Mouse (Mus musculus): ENCODE data around the gene Lrrc28. TPM values are rescaled to one million over a fixed set of nuclear protein-coding genes. Genes with fewer than 3 reads are reported as not detected.

Gene Lrrc28
- polyA plus RNA-seq, 1 experiment: 13.1 TPM

DNA sequence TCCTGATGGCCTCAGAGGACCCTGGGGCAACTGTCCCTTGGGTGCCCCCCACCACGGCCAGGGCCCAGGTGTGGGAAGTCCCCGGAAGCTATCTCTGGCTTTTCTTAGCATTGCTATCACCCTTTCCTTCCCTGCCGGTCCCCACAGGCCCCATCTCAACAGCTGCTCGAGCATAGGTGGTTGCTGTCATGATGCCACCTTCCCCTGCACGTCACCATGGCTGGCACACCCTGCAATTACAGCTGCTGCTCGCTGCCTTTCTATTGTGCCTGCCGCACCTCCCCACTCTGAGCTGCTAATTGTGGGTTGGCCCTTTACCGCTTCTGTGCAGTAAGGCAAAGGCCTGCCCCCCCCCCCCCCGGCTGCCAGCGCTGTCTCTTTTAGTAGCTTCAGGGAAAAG is 167.1 kb downstream of the Lrrc28 start:
- no peak for DNase-seq (ENCODE audit: low read depth in 1 of 2, low spot score in 2 of 2)
- Histone ChIP-seq H3K36me3 (ENCODE audit: control insufficient read depth, insufficient read depth, low read length) (no peaks in the 10 kb centered on the region), H3K27ac (ENCODE audit: insufficient read depth, low read length) (no peak overlapping the region), H3K4me3 (ENCODE audit: extremely low read depth, insufficient read depth, insufficient read length) (no peak overlapping the region), H3K4me1 (ENCODE audit: control insufficient read depth, insufficient read depth, insufficient read length) (peaks cover 6% of the 10 kb centered on the region; the same call in 1 of the 2 replicates), H3K27me3 (ENCODE audit: control insufficient read depth, insufficient read depth, low read length) (no peaks in the 10 kb centered on the region)
- no peak for TF ChIP-seq POLR2A (IDR thresholded peaks at IDR 0.05; ENCODE audit: low read depth, low read length)
- no peak for TF ChIP-seq CTCF (IDR thresholded peaks at IDR 0.05; ENCODE audit: extremely low read depth, insufficient read depth, insufficient read length, insufficient replicate concordance)
- 33% methylated on average over 10 of the region's 10 CpGs for WGBS

DNA sequence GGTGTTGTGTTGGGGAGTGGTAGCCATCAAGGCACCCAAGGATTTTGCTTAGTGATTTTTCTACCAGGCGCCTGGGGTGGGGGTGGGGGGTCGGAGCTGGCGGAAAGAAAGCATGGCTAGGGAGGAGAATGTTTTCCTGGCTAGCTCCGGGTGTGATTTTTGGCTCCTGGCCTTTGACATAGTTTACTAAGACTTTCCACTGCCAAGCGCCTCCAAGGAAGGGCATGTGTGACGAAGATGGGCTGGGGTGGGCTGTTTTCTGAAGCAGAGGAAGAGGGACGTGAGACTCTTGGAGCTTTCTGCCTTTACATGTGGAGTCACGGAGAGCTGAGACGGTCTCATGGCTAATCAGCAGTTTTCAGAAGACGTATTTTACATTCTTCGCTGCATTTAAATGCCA is 173.8 kb downstream of the Lrrc28 start:
- WGBS: 82% methylated on average over 11 of the region's 11 CpGs
- Histone ChIP-seq H3K27ac (ENCODE audit: insufficient read depth, low read length) (no peak overlapping the region), H3K36me3 (ENCODE audit: control insufficient read depth, insufficient read depth, low read length) (no peaks in the 10 kb centered on the region), H3K4me1 (ENCODE audit: control insufficient read depth, insufficient read depth, insufficient read length) (no peaks in the 10 kb centered on the region), H3K27me3 (ENCODE audit: control insufficient read depth, insufficient read depth, low read length) (no peaks in the 10 kb centered on the region), H3K4me3 (ENCODE audit: extremely low read depth, insufficient read depth, insufficient read length) (no peak overlapping the region)
- DNase-seq (ENCODE audit: low read depth in 1 of 2, low spot score in 2 of 2): no peak
- no peak for TF ChIP-seq POLR2A (IDR thresholded peaks at IDR 0.05; ENCODE audit: low read depth, low read length)
- TF ChIP-seq CTCF (IDR thresholded peaks at IDR 0.05; ENCODE audit: extremely low read depth, insufficient read depth, insufficient read length, insufficient replicate concordance): no peak

DNA sequence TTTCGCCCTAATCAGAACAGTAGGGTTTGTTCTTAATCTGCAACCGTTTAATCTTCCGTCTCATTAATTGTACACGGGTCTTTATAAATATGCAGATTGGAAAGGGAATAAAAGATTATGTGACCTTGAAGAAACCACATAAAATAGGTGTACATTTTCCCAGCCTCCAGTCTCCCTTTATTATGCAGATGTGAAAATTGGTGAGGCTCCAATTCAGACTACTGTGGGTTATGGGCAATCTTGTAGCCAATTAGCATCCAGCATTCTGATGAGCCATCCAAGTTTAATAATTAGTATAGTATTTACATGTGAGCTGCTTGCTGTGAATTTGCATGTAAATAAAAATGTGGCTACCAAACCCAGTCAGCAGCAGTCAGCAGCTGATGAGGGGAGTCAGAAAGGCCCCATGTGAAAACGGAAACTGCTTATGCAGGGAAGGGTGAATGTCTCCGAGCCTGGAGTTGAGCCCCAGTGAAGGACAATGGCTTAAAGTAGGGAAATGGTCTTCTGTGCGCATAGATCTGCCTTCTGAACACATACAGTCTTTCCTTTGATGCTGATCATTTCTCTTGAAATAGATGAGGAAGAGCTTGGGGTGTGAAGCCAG is 176.2 kb downstream of the Lrrc28 start:
- no peak overlapping the region for H3K4me3 ChIP-seq (ENCODE audit: extremely low read depth, insufficient read depth, insufficient read length)
- 94% methylated on average over 7 of the region's 7 CpGs for whole genome bisulfite sequencing
- TF ChIP-seq POLR2A (IDR thresholded peaks at IDR 0.05; ENCODE audit: low read depth, low read length) (no peak), CTCF (IDR thresholded peaks at IDR 0.05; ENCODE audit: extremely low read depth, insufficient read depth, insufficient read length, insufficient replicate concordance) (no peak)
- no peaks in the 10 kb centered on the region for H3K36me3 ChIP-seq (ENCODE audit: control insufficient read depth, insufficient read depth, low read length)
- DNase-seq (ENCODE audit: low read depth in 1 of 2, low spot score in 2 of 2): no peak
- no peaks in the 10 kb centered on the region for H3K27me3 ChIP-seq (ENCODE audit: control insufficient read depth, insufficient read depth, low read length)
- H3K4me1 ChIP-seq (ENCODE audit: control insufficient read depth, insufficient read depth, insufficient read length): peaks cover 7% of the 10 kb centered on the region
- no peak overlapping the region for H3K27ac ChIP-seq (ENCODE audit: insufficient read depth, low read length)

DNA sequence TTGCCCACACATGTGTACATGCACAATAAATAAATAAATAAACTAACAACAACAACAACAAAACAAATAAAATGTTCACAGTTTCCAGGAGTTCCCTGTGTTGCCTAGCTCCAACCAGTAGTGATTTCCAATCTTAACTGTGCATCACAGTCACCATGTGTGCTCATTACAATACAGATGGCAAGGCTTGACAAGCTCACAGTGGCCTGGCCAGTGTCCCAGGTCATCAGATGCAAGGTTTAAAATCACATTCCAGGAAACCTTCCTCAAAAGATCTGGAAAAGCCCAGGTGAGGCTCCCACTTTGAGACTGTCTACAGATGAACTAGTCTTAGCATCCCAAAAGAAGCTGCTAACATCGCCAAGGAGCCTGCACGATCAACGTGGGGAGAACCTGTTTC is 176.9 kb downstream of the Lrrc28 start:
- Histone ChIP-seq H3K27me3 (ENCODE audit: control insufficient read depth, insufficient read depth, low read length) (no peaks in the 10 kb centered on the region), H3K4me1 (ENCODE audit: control insufficient read depth, insufficient read depth, insufficient read length) (peaks cover 7% of the 10 kb centered on the region), H3K4me3 (ENCODE audit: extremely low read depth, insufficient read depth, insufficient read length) (no peak overlapping the region), H3K36me3 (ENCODE audit: control insufficient read depth, insufficient read depth, low read length) (no peaks in the 10 kb centered on the region), H3K27ac (ENCODE audit: insufficient read depth, low read length) (no peak overlapping the region)
- 87% methylated on average over 3 of the region's 3 CpGs for WGBS
- TF ChIP-seq POLR2A (IDR thresholded peaks at IDR 0.05; ENCODE audit: low read depth, low read length): no peak
- TF ChIP-seq CTCF (IDR thresholded peaks at IDR 0.05; ENCODE audit: extremely low read depth, insufficient read depth, insufficient read length, insufficient replicate concordance): no peak
- no peak for DNase-seq (ENCODE audit: low read depth in 1 of 2, low spot score in 2 of 2)

DNA sequence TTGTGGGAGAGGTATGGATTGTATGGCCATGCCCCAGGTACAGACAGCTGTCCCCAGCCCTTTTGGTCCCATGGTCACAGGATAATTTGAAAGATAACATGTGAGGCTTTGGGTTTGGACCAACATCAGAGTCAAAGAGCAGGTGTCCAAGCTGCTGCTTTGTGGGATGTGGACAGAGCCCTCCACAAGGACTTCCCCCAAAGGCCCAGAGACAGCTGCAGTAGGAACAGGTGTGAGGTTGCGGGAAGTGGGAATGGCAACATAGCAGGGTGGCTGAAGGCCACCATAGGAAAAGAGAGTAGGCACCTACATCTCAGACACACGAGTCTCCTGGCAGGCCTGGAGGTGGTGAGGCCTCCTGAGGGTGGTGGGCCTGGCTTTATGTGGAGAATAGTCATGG is 178.7 kb downstream of the Lrrc28 start:
- H3K36me3 ChIP-seq (ENCODE audit: control insufficient read depth, insufficient read depth, low read length): no peaks in the 10 kb centered on the region
- peaks cover 17% of the 10 kb centered on the region for H3K4me1 ChIP-seq (ENCODE audit: control insufficient read depth, insufficient read depth, insufficient read length)
- WGBS: 79% methylated on average over 2 of the region's 2 CpGs
- no peaks in the 10 kb centered on the region for H3K27me3 ChIP-seq (ENCODE audit: control insufficient read depth, insufficient read depth, low read length)
- no peak overlapping the region for H3K27ac ChIP-seq (ENCODE audit: insufficient read depth, low read length)
- no peak overlapping the region for H3K4me3 ChIP-seq (ENCODE audit: extremely low read depth, insufficient read depth, insufficient read length)
- DNase-seq (ENCODE audit: low read depth in 1 of 2, low spot score in 2 of 2): no peak
- TF ChIP-seq CTCF (IDR thresholded peaks at IDR 0.05; ENCODE audit: extremely low read depth, insufficient read depth, insufficient read length, insufficient replicate concordance): no peak
- TF ChIP-seq POLR2A (IDR thresholded peaks at IDR 0.05; ENCODE audit: low read depth, low read length): no peak

DNA sequence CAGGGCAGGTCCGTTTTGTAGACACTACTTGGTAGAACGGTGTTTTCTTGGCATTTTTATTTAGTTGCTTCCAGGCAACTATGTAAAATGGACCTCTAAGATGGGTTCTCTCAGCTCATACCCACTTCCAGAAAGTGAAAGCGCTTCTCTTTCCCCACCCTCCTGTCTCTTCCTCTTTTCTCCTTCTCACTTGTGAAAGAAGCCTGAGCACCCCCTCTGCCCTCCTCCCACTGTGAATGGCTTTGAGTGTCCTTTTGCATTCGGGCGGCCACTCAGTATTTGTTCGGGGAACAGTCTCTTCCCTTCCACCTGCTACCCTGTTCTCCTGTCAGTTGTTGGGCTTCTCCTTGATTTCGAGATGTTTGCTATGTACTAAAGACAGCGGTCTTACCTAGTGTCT is 180.4 kb downstream of the Lrrc28 start:
- Histone ChIP-seq H3K27ac (ENCODE audit: insufficient read depth, low read length) (no peak overlapping the region; the same call in 1 of the 2 replicates), H3K4me1 (ENCODE audit: control insufficient read depth, insufficient read depth, insufficient read length) (peaks cover 18% of the 10 kb centered on the region), H3K36me3 (ENCODE audit: control insufficient read depth, insufficient read depth, low read length) (no peaks in the 10 kb centered on the region), H3K4me3 (ENCODE audit: extremely low read depth, insufficient read depth, insufficient read length) (no peak overlapping the region), H3K27me3 (ENCODE audit: control insufficient read depth, insufficient read depth, low read length) (no peaks in the 10 kb centered on the region)
- WGBS: 45% methylated on average over 8 of the region's 8 CpGs
- TF ChIP-seq CTCF (IDR thresholded peaks at IDR 0.05; ENCODE audit: extremely low read depth, insufficient read depth, insufficient read length, insufficient replicate concordance): no peak
- no peak for DNase-seq (ENCODE audit: low read depth in 1 of 2, low spot score in 2 of 2)

DNA sequence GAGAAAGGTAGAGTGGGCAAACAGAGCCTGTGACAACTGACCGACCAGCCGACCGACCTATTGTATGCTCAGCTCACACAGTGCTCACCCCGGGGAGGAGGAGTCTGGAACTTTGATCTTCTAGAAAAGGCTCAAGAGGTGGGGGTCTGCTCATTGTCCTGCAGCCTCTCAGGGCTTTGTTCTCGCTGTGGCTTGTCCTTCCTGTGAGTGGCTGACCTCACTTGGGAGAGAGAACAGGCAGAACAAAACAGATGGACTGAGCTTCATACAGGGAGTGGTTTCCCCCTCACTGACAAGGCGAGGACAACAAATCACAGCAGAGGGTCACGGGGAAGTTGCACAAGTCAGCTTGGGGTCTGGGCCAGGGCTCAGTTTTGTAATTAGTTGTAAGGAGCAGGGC is 181.5 kb downstream of the Lrrc28 start:
- TF ChIP-seq POLR2A (IDR thresholded peaks at IDR 0.05; ENCODE audit: low read depth, low read length) (no peak), CTCF (IDR thresholded peaks at IDR 0.05; ENCODE audit: extremely low read depth, insufficient read depth, insufficient read length, insufficient replicate concordance) (no peak)
- DNase-seq (ENCODE audit: low read depth in 1 of 2, low spot score in 2 of 2): no peak
- Histone ChIP-seq H3K36me3 (ENCODE audit: control insufficient read depth, insufficient read depth, low read length) (no peaks in the 10 kb centered on the region), H3K27me3 (ENCODE audit: control insufficient read depth, insufficient read depth, low read length) (no peaks in the 10 kb centered on the region), H3K4me3 (ENCODE audit: extremely low read depth, insufficient read depth, insufficient read length) (no peak overlapping the region), H3K4me1 (ENCODE audit: control insufficient read depth, insufficient read depth, insufficient read length) (peaks cover 18% of the 10 kb centered on the region), H3K27ac (ENCODE audit: insufficient read depth, low read length) (0 out of 2 replicates have a peak overlapping the region, but pooled peaks have one; percentile 5)
- WGBS: 67% methylated on average over 7 of the region's 7 CpGs

Other genes starting within 250 kb of the Lrrc28 start
- 0.93 and 1.2 TPM in 2 replicates for gene Ttc23, start 2.1 kb upstream of the Lrrc28 start, polyA plus RNA-seq (2012; rRNA removed)
- 1.3 and 1.6 TPM in 2 replicates for gene Synm, start 114.5 kb upstream of the Lrrc28 start, polyA plus RNA-seq (2012; rRNA removed)

Data from spleen, adult 2 months (tissue).